Mouse (Mus musculus) myocyte (in vitro differentiated cells): Measurements from ENCODE around the gene Olfr175-ps1. TPM values are rescaled to one million over a fixed set of nuclear protein-coding genes. Genes with fewer than 3 reads are reported as not detected.

Source experiments
- polyA plus RNA-seq: library from polyadenylated mRNA; unstranded; fragments of >200 nt; fragmentation: generic; extraction: Trizol; gene quantifications from one replicate; pipeline ENCODE4 v1.2.1, GENCODE M21; 2012; ENCODE audit warnings: missing spikeins

Olfr175-ps1 gene
- polyA plus RNA-seq, 1 experiment = not detected

Other genes starting within 250 kb of the Olfr175-ps1 start
- not detected for gene Gm813, start 209.8 kb downstream of the Olfr175-ps1 start, polyA plus RNA-seq
- gene E330017A01Rik, start 188.0 kb downstream of the Olfr175-ps1 start, polyA plus RNA-seq = not detected
- gene Cpox, start 156.5 kb downstream of the Olfr175-ps1 start, polyA plus RNA-seq = 20.0 TPM
- gene Gpr15, start 107.7 kb downstream of the Olfr175-ps1 start, polyA plus RNA-seq = not detected
- gene Cldnd1, start 98.9 kb downstream of the Olfr175-ps1 start, polyA plus RNA-seq = 68.1 TPM
- not detected for gene Olfr172, start 63.6 kb downstream of the Olfr175-ps1 start, polyA plus RNA-seq
- not detected for gene Olfr173, start 26.5 kb downstream of the Olfr175-ps1 start, polyA plus RNA-seq
- gene Olfr177, start 48.0 kb upstream of the Olfr175-ps1 start, polyA plus RNA-seq = not detected
- not detected for gene Olfr178, start 65.3 kb upstream of the Olfr175-ps1 start, polyA plus RNA-seq
- gene Olfr181, start 102.0 kb upstream of the Olfr175-ps1 start, polyA plus RNA-seq = not detected
- gene Olfr180, start 102.6 kb upstream of the Olfr175-ps1 start, polyA plus RNA-seq = not detected
- gene Olfr183, start 168.6 kb upstream of the Olfr175-ps1 start, polyA plus RNA-seq = not detected
- not detected for gene Olfr186, start 203.5 kb upstream of the Olfr175-ps1 start, polyA plus RNA-seq
- gene Olfr187, start 213.0 kb upstream of the Olfr175-ps1 start, polyA plus RNA-seq = not detected